Mouse (Mus musculus) heart, postnatal 36 days (tissue): ENCODE data around the gene Yif1b. TPM values are rescaled to one million over a fixed set of nuclear protein-coding genes. Genes with fewer than 3 reads are reported as not detected.

Experiments
- DNase-seq, 2 experiments: peaks; one replicate each; pipeline ENCODE4 v3.0.0; 2021 to 2022
- intact Hi-C: fragments of 180-260 bp; cut with DNase I; formaldehyde crosslinking; loops from one replicate; pipeline ENCODE4 v1.15.1; 2025
- total RNA-seq, 2 experiments: library from RNA; stranded (reverse); gene quantifications; 2 replicates each; pipeline ENCODE4 v1.2.3; 2021

The Yif1b gene
- total RNA-seq, 2 experiments from 2014 or later = 69.1 to 73.8 TPM

- no peak for DNase-seq
- intact Hi-C loops = no loop called here
These were observed 38.6 kb downstream of the Yif1b start for GRCm38 (mm10) chr7:29276715-29277114.

GRCm38 (mm10) chr7:29277510-29277909 is 39.4 kb downstream of the Yif1b start:
- intact Hi-C loops = no loop called here
- DNase-seq = no peak

GRCm38 (mm10) chr7:29279261-29279660 is 41.1 kb downstream of the Yif1b start:
- intact Hi-C loops = no loop called here
- DNase-seq = no peak

- DNase-seq = no peak
- intact Hi-C loops = no loop called here
These were observed 41.8 kb downstream of the Yif1b start for GRCm38 (mm10) chr7:29279924-29280323.

GRCm38 (mm10) chr7:29280801-29281200 is 42.7 kb downstream of the Yif1b start:
- no peak for DNase-seq
- intact Hi-C loops = no loop called here

- DNase-seq = peak; percentile 53 to 55
- intact Hi-C loops = no loop called here
These were observed 43.3 kb downstream of the Yif1b start, which contains the start of gene Spint2 for GRCm38 (mm10) chr7:29281201-29282073. TSS of gene Spint2 (minus strand) at chr7:29281912.

GRCm38 (mm10) chr7:29282074-29282554 is 44.0 kb downstream of the Yif1b start:
- DNase-seq = no peak

GRCm38 (mm10) chr7:29283876-29284275 is 45.7 kb downstream of the Yif1b start:
- no peak for DNase-seq
- intact Hi-C loops = no loop called here

More at GRCm38 (mm10) chr7:29282074-29282554, 44.0 kb downstream of the Yif1b start:
- intact Hi-C loops = no loop called here

- intact Hi-C loops = no loop called here
- no peak for DNase-seq
These were observed 46.4 kb downstream of the Yif1b start for GRCm38 (mm10) chr7:29284523-29284922.

GRCm38 (mm10) chr7:29287481-29287880 is 49.4 kb downstream of the Yif1b start:
- DNase-seq = no peak
- intact Hi-C loops = no loop called here

GRCm38 (mm10) chr7:29288079-29288478 is 50.0 kb downstream of the Yif1b start:
- DNase-seq = no peak
- intact Hi-C loops = no loop called here

GRCm38 (mm10) chr7:29288942-29289638 is 51.0 kb downstream of the Yif1b start, which contains the start of gene Ppp1r14a:
TSS of gene Ppp1r14a (plus strand) at chr7:29289308.
- intact Hi-C loops = no loop called here
- DNase-seq = peak; percentile 87

- no peak for DNase-seq
These were observed 51.7 kb downstream of the Yif1b start for GRCm38 (mm10) chr7:29289856-29290255.

GRCm38 (mm10) chr7:29290691-29291485 is 52.8 kb downstream of the Yif1b start:
- no peak for DNase-seq
- intact Hi-C loops = loop anchor here (10.0 kb wide), 1 partner anchor 316 kb away; no protein-coding TSS in a partner anchor

More at GRCm38 (mm10) chr7:29289856-29290255, 51.7 kb downstream of the Yif1b start:
- intact Hi-C loops = loop anchor here (10.0 kb wide), 1 partner anchor 315 kb away; no protein-coding TSS in a partner anchor

- intact Hi-C loops = loop anchor here (10.0 kb wide), 1 partner anchor 317 kb away; no protein-coding TSS in a partner anchor
- peak in 1 of 2 experiments; percentile 26 for DNase-seq
These were observed 53.7 kb downstream of the Yif1b start for GRCm38 (mm10) chr7:29291616-29292457.

GRCm38 (mm10) chr7:29292458-29293098 is 54.4 kb downstream of the Yif1b start:
- DNase-seq = peak; percentile 62 to 66
- intact Hi-C loops = loop anchor here (10.0 kb wide), 1 partner anchor 318 kb away; no protein-coding TSS in a partner anchor

- intact Hi-C loops = loop anchor here (10.0 kb wide), 1 partner anchor 319 kb away; no protein-coding TSS in a partner anchor
- DNase-seq = peak; percentile 49 to 62
These were observed 55.3 kb downstream of the Yif1b start for GRCm38 (mm10) chr7:29293131-29294065.
